Mouse (Mus musculus) hindbrain, embryonic 16.5 days (tissue): ENCODE data around the gene Aatk. TPM values are rescaled to one million over a fixed set of nuclear protein-coding genes. Genes with fewer than 3 reads are reported as not detected.

Source experiments
- ATAC-seq: fragments of 200-750 bp; cut with Nextera tagmentation; 2 replicates; pipeline ENCODE4 v1.8.0; 2017; ENCODE audit warnings: moderate TSS enrichment, moderate library complexity
- H3K27ac ChIP-seq: fragments of 300-500 bp; sonication (generic); 2 replicates; pipeline ENCODE4 v1.5.1; 2014; ENCODE audit warnings: low read depth, mild to moderate bottlenecking, control low read depth, low read length, moderate library complexity
- H3K27me3 ChIP-seq: fragments of 300-500 bp; sonication (generic); replicated peaks from 2 replicates; pipeline ENCODE4 v1.6.1; 2014; ENCODE audit warnings: low read length; ENCODE audit not compliant: control insufficient read depth, insufficient read depth
- H3K36me3 ChIP-seq: fragments of 300-500 bp; sonication (generic); 2 replicates; pipeline ENCODE4 v1.6.1; 2014; ENCODE audit warnings: mild to moderate bottlenecking, low read length, moderate library complexity, mixed read lengths; ENCODE audit not compliant: control insufficient read depth, insufficient read depth
- H3K4me1 ChIP-seq: fragments of 300-500 bp; sonication (generic); 2 replicates; pipeline ENCODE4 v1.6.1; 2014; ENCODE audit warnings: low read depth, low read length; ENCODE audit not compliant: control insufficient read depth, insufficient read depth
- H3K4me2 ChIP-seq: fragments of 300-500 bp; sonication (generic); 2 replicates; pipeline ENCODE4 v1.6.1; 2014; ENCODE audit warnings: mild to moderate bottlenecking, low read length, control low read depth, moderate library complexity
- H3K4me3 ChIP-seq: fragments of 300-500 bp; sonication (generic); 2 replicates; pipeline ENCODE4 v1.5.1; 2014; ENCODE audit warnings: mild to moderate bottlenecking, low read length, control low read depth, moderate library complexity
- H3K9ac ChIP-seq: fragments of 300-500 bp; sonication (generic); 2 replicates; pipeline ENCODE4 v1.6.1; 2014; ENCODE audit warnings: low read depth, mild to moderate bottlenecking, control low read depth, low read length, moderate library complexity
- H3K9me3 ChIP-seq: fragments of 300-500 bp; sonication (generic); 2 replicates; pipeline ENCODE4 v1.6.1; 2014; ENCODE audit warnings: mild to moderate bottlenecking, low read length, moderate library complexity; ENCODE audit not compliant: control insufficient read depth
- WGBS: fragments of 180-500 bp; shearing (Covaris S2); extraction: QIAGEN DNeasy Blood & Tissue Kit; methylation state at CpG from one replicate; pipeline ENCODE4 v1.1.7; 2014; 5-methylcytosine and 5-hydroxymethylcytosine counted together
- polyA plus RNA-seq: library from polyadenylated mRNA; unstranded; fragments of >200 nt; fragmentation: Nextera tagmentation; extraction: Ambion mirVana; gene quantifications from 2 replicates; pipeline ENCODE4 v1.2.1, GENCODE M21; 2015

Gene Aatk
- polyA plus RNA-seq, 1 experiment from 2014 or later = 35.6 TPM

- Histone ChIP-seq H3K9ac (no peak overlapping the region), H3K27me3 (no peaks in the 10 kb centered on the region), H3K27ac (no peak overlapping the region), H3K4me2 (no peak overlapping the region), H3K4me3 (no peak overlapping the region), H3K9me3 (no peaks in the 10 kb centered on the region), H3K4me1 (no peaks in the 10 kb centered on the region; the same call in 1 of the 2 replicates), H3K36me3 (no peaks in the 10 kb centered on the region; the same call in 1 of the 2 replicates)
- WGBS = 81% methylated on average over 8 of the region's 8 CpGs
- ATAC-seq = no peak
Observed at GRCm38 (mm10) chr11:120060634-120061033, 13.7 kb upstream of the Aatk start.

- H3K4me2 ChIP-seq = no peak overlapping the region
- 78% methylated on average over 12 of the region's 12 CpGs for WGBS
- no peak overlapping the region for H3K27ac ChIP-seq
- peaks cover 9% of the 10 kb centered on the region; the same call in 1 of the 2 replicates for H3K4me1 ChIP-seq
- H3K4me3 ChIP-seq = no peak overlapping the region
- H3K9me3 ChIP-seq = no peaks in the 10 kb centered on the region
- no peaks in the 10 kb centered on the region for H3K27me3 ChIP-seq
- H3K9ac ChIP-seq = no peak overlapping the region
- no peak for ATAC-seq
- H3K36me3 ChIP-seq = no peaks in the 10 kb centered on the region
Observed at GRCm38 (mm10) chr11:120055953-120056732, 9.2 kb upstream of the Aatk start.

- H3K9ac ChIP-seq = no peak overlapping the region
- H3K4me3 ChIP-seq = no peak overlapping the region
- no peaks in the 10 kb centered on the region for H3K27me3 ChIP-seq
- WGBS = 80% methylated on average over 4 of the region's 4 CpGs
- no peaks in the 10 kb centered on the region for H3K9me3 ChIP-seq
- H3K4me2 ChIP-seq = no peak overlapping the region
- no peak for ATAC-seq
- H3K36me3 ChIP-seq = no peaks in the 10 kb centered on the region
- H3K27ac ChIP-seq = no peak overlapping the region
- H3K4me1 ChIP-seq = peaks cover 15% of the 10 kb centered on the region; the same call in 1 of the 2 replicates
Observed at GRCm38 (mm10) chr11:120053846-120054245, 6.9 kb upstream of the Aatk start.

- Histone ChIP-seq H3K4me1 (peaks cover 29% of the 10 kb centered on the region), H3K9me3 (no peaks in the 10 kb centered on the region), H3K27me3 (no peaks in the 10 kb centered on the region), H3K4me3 (no peak overlapping the region), H3K4me2 (no peak overlapping the region), H3K9ac (no peak overlapping the region), H3K27ac (no peak overlapping the region), H3K36me3 (no peaks in the 10 kb centered on the region)
- WGBS = 71% methylated on average over 9 of the region's 9 CpGs
- ATAC-seq = no peak
Observed at GRCm38 (mm10) chr11:120052274-120052673, 5.3 kb upstream of the Aatk start.

GRCm38 (mm10) chr11:120051124-120051811 lies 4.3 kb upstream of the Aatk start:
- peak; percentile 43 for ATAC-seq
- H3K9me3 ChIP-seq = no peaks in the 10 kb centered on the region
- H3K9ac ChIP-seq = 0 out of 2 replicates have a peak overlapping the region, but pooled peaks have one; percentile 1
- H3K27me3 ChIP-seq = no peaks in the 10 kb centered on the region
- H3K27ac ChIP-seq = peak overlapping the region; percentile 52
- H3K4me1 ChIP-seq = peaks cover 29% of the 10 kb centered on the region
- no peaks in the 10 kb centered on the region for H3K36me3 ChIP-seq
- 35% methylated on average over 14 of the region's 14 CpGs for WGBS
- H3K4me3 ChIP-seq = no peak overlapping the region
- no peak overlapping the region for H3K4me2 ChIP-seq

- Histone ChIP-seq H3K4me2 (no peak overlapping the region; the same call in 1 of the 2 replicates), H3K4me3 (no peak overlapping the region), H3K9me3 (no peaks in the 10 kb centered on the region), H3K27me3 (no peaks in the 10 kb centered on the region), H3K4me1 (peaks cover 49% of the 10 kb centered on the region), H3K36me3 (no peaks in the 10 kb centered on the region), H3K27ac (no peak overlapping the region), H3K9ac (no peak overlapping the region; the same call in 1 of the 2 replicates)
- no peak for ATAC-seq
- 85% methylated on average over 8 of the region's 8 CpGs for WGBS
Observed at GRCm38 (mm10) chr11:120049067-120049466, 2.1 kb upstream of the Aatk start.

GRCm38 (mm10) chr11:120048252-120048556 lies 1.2 kb upstream of the Aatk start:
- Histone ChIP-seq H3K9me3 (no peaks in the 10 kb centered on the region), H3K4me3 (peak overlapping the region; percentile 69), H3K4me1 (peaks cover 49% of the 10 kb centered on the region), H3K36me3 (no peaks in the 10 kb centered on the region), H3K27me3 (no peaks in the 10 kb centered on the region), H3K9ac (peak overlapping the region; percentile 92), H3K4me2 (peak overlapping the region; percentile 87), H3K27ac (peak overlapping the region; percentile 90)
- WGBS = 4% methylated on average over 7 of the region's 23 CpGs
- 0 out of 2 replicates have a peak, but pooled peaks have one; percentile 12 for ATAC-seq

GRCm38 (mm10) chr11:120047531-120048251 lies 724 bp upstream of the Aatk start:
- Histone ChIP-seq H3K4me1 (peaks cover 49% of the 10 kb centered on the region), H3K9ac (peak overlapping the region; percentile 92), H3K4me2 (peak overlapping the region; percentile 87), H3K4me3 (peak overlapping the region; percentile 69), H3K9me3 (no peaks in the 10 kb centered on the region), H3K27ac (peak overlapping the region; percentile 90), H3K36me3 (no peaks in the 10 kb centered on the region), H3K27me3 (no peaks in the 10 kb centered on the region)
- WGBS = 10% methylated on average over 23 of the region's 23 CpGs
- 0 out of 2 replicates have a peak, but pooled peaks have one; percentile 14 for ATAC-seq
